Mouse (Mus musculus): ENCODE measurements around the gene Cyp4f18. TPM values are rescaled to one million over a fixed set of nuclear protein-coding genes. Genes with fewer than 3 reads are reported as not detected.
"Not testable (repeated sequence)": the region's sequence is repeated elsewhere in the genome, so short reads cannot be mapped to it uniquely, and the experiment has no call there.

Cyp4f18 gene
- polyA plus RNA-seq, 1 experiment from 2014 or later = 1.2 TPM

- H3K9me3 ChIP-seq (ENCODE audit: control insufficient read depth, low read length); H3K27ac ChIP-seq (ENCODE audit: low read depth, low read length); H3K4me1 ChIP-seq (ENCODE audit: control insufficient read depth, insufficient read depth, low read length); H3K4me2 ChIP-seq (replicated peaks; ENCODE audit: low read depth, low read length); H3K4me3 ChIP-seq (ENCODE audit: low read length); H3K27me3 ChIP-seq (ENCODE audit: control insufficient read depth, insufficient read depth, low read length); H3K36me3 ChIP-seq (ENCODE audit: control insufficient read depth, insufficient read depth, low read length); H3K9ac ChIP-seq (ENCODE audit: low read depth, low read length); ATAC-seq (ENCODE audit: low FRiP score, low TSS enrichment): not testable (repeated sequence)
- 79% methylated on average over 2 of the region's 2 CpGs for WGBS
Observed at GRCm38 (mm10) chr8:72017339-72017738, 7.9 kb upstream of the Cyp4f18 start.

DNA sequence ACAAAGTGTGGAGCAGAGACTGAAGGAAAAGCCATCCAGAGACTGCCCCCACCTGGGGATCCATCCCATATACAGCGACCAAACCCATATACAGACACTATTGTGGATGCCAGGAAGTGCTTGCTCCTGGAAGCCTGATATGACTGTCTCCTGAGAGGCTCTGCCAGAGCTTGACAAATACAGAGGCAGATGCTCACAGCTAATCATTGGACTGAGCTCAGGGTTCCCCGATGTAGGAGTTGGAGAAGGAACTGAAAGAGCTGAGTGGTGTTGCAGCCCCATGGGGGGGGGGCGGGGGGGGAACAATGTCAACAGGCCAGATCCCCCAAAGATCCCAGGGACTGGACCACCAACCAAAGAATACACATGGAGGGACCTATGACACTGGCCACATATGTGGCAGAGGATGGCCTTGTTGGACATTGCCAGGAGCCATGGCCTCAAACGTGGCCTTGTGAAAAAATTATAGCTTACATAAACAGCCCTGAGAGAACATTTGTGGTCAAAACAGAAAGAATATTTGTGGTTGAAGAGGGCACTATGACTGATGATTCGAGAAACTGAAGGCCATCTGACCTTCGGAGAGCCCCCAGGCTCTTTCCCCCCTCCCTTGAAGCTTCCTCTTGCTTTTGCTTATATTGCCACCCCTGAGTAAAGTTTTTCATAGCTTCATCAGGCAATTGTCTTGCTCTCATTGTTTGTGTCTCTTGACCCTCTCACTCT, 4.2 kb upstream of the Cyp4f18 start:
- not testable (repeated sequence) for ATAC-seq (ENCODE audit: low FRiP score, low TSS enrichment)

DNA sequence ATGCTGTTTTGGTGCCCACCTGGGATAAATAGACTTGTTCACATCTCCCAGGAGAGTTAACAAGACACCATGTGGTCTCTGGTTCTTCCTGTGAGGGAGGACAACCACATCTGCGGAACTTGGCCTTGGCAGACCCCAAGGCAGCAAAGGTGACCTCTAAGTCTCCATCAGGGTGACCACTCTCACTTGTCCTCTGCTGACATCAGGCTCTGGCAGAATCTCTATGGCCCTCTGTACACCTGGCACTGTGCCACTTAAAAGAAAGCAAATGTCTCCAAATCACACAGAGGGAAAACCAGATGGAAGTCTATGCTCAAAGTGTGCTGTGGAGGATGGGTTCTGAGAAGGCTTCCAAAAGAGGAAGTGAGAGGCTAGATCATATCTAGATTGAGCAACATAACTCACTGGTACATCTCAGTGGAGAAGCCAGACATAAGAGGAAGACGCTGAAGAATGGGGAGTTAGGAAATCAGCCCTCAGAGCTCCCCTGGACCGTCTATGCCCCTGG, 1.2 kb downstream of the Cyp4f18 start:
- Histone ChIP-seq H3K27me3 (ENCODE audit: control insufficient read depth, insufficient read depth, low read length) (no peaks in the 10 kb centered on the region), H3K4me2 (replicated peaks; ENCODE audit: low read depth, low read length) (no peak overlapping the region), H3K4me3 (ENCODE audit: low read length) (no peak overlapping the region), H3K4me1 (ENCODE audit: control insufficient read depth, insufficient read depth, low read length) (no peaks in the 10 kb centered on the region), H3K9ac (ENCODE audit: low read depth, low read length) (no peak overlapping the region), H3K9me3 (ENCODE audit: control insufficient read depth, low read length) (no peaks in the 10 kb centered on the region), H3K27ac (ENCODE audit: low read depth, low read length) (no peak overlapping the region), H3K36me3 (ENCODE audit: control insufficient read depth, insufficient read depth, low read length) (no peaks in the 10 kb centered on the region)
- 67% methylated on average over 3 of the region's 3 CpGs for WGBS
- ATAC-seq (ENCODE audit: low FRiP score, low TSS enrichment) = no peak

More for the DNA sequence above, 4.2 kb upstream of the Cyp4f18 start:
- not testable (repeated sequence) for H3K9me3 ChIP-seq (ENCODE audit: control insufficient read depth, low read length); H3K4me3 ChIP-seq (ENCODE audit: low read length); H3K27me3 ChIP-seq (ENCODE audit: control insufficient read depth, insufficient read depth, low read length); H3K4me2 ChIP-seq (replicated peaks; ENCODE audit: low read depth, low read length); H3K9ac ChIP-seq (ENCODE audit: low read depth, low read length); H3K4me1 ChIP-seq (ENCODE audit: control insufficient read depth, insufficient read depth, low read length); H3K27ac ChIP-seq (ENCODE audit: low read depth, low read length); H3K36me3 ChIP-seq (ENCODE audit: control insufficient read depth, insufficient read depth, low read length)
- WGBS = 63% methylated on average over 6 of the region's 6 CpGs

DNA sequence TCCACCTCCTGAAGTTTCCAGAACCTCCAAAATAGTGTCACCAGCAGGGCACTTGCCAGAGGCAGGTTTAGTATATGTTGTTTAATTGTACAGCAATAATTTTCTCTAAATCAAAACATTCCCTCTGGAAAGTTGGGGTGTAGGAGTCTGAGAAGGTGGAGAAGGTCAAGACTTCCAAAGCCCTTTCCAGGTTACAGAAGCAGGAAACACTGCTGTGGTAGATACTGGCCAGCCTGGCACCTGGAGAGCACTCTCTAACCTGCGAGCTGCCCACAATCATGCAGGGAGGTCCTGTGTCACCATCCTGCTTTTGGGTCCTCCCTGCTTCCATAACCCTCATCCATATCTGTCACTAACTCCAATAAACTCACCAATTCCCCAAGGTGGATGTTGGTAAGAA, 2.7 kb downstream of the Cyp4f18 start:
- ATAC-seq (ENCODE audit: low FRiP score, low TSS enrichment) = no peak
- H3K27ac ChIP-seq (ENCODE audit: low read depth, low read length) = no peak overlapping the region
- 75% methylated on average over 1 of the region's 1 CpGs for WGBS

GRCm38 (mm10) chr8:72005912-72006311, 3.5 kb downstream of the Cyp4f18 start:
- H3K27ac ChIP-seq (ENCODE audit: low read depth, low read length) = no peak overlapping the region
- no peaks in the 10 kb centered on the region for H3K4me1 ChIP-seq (ENCODE audit: control insufficient read depth, insufficient read depth, low read length)
- H3K36me3 ChIP-seq (ENCODE audit: control insufficient read depth, insufficient read depth, low read length) = no peaks in the 10 kb centered on the region
- no peak for ATAC-seq (ENCODE audit: low FRiP score, low TSS enrichment)
- H3K9me3 ChIP-seq (ENCODE audit: control insufficient read depth, low read length) = no peaks in the 10 kb centered on the region
- H3K4me2 ChIP-seq (replicated peaks; ENCODE audit: low read depth, low read length) = no peak overlapping the region
- H3K4me3 ChIP-seq (ENCODE audit: low read length) = no peak overlapping the region
- no peak overlapping the region for H3K9ac ChIP-seq (ENCODE audit: low read depth, low read length)
- 85% methylated on average over 3 of the region's 3 CpGs for WGBS
- no peaks in the 10 kb centered on the region for H3K27me3 ChIP-seq (ENCODE audit: control insufficient read depth, insufficient read depth, low read length)

More for the DNA sequence above, 2.7 kb downstream of the Cyp4f18 start:
- Histone ChIP-seq H3K4me3 (ENCODE audit: low read length) (no peak overlapping the region), H3K27me3 (ENCODE audit: control insufficient read depth, insufficient read depth, low read length) (no peaks in the 10 kb centered on the region), H3K9me3 (ENCODE audit: control insufficient read depth, low read length) (no peaks in the 10 kb centered on the region), H3K9ac (ENCODE audit: low read depth, low read length) (no peak overlapping the region), H3K4me2 (replicated peaks; ENCODE audit: low read depth, low read length) (no peak overlapping the region), H3K36me3 (ENCODE audit: control insufficient read depth, insufficient read depth, low read length) (no peaks in the 10 kb centered on the region), H3K4me1 (ENCODE audit: control insufficient read depth, insufficient read depth, low read length) (no peaks in the 10 kb centered on the region)

- Histone ChIP-seq H3K9me3 (ENCODE audit: control insufficient read depth, low read length) (no peaks in the 10 kb centered on the region), H3K4me2 (replicated peaks; ENCODE audit: low read depth, low read length) (no peak overlapping the region), H3K4me1 (ENCODE audit: control insufficient read depth, insufficient read depth, low read length) (no peaks in the 10 kb centered on the region), H3K27me3 (ENCODE audit: control insufficient read depth, insufficient read depth, low read length) (no peaks in the 10 kb centered on the region), H3K27ac (ENCODE audit: low read depth, low read length) (no peak overlapping the region), H3K9ac (ENCODE audit: low read depth, low read length) (no peak overlapping the region), H3K4me3 (ENCODE audit: low read length) (no peak overlapping the region), H3K36me3 (ENCODE audit: control insufficient read depth, insufficient read depth, low read length) (no peaks in the 10 kb centered on the region)
- no peak for ATAC-seq (ENCODE audit: low FRiP score, low TSS enrichment)
Observed at GRCm38 (mm10) chr8:72002942-72003341, 6.5 kb downstream of the Cyp4f18 start.

GRCm38 (mm10) chr8:72000223-72000622, 9.2 kb downstream of the Cyp4f18 start:
- Histone ChIP-seq H3K9ac (ENCODE audit: low read depth, low read length) (no peak overlapping the region), H3K4me3 (ENCODE audit: low read length) (no peak overlapping the region), H3K4me2 (replicated peaks; ENCODE audit: low read depth, low read length) (no peak overlapping the region), H3K27ac (ENCODE audit: low read depth, low read length) (no peak overlapping the region), H3K36me3 (ENCODE audit: control insufficient read depth, insufficient read depth, low read length) (no peaks in the 10 kb centered on the region), H3K27me3 (ENCODE audit: control insufficient read depth, insufficient read depth, low read length) (no peaks in the 10 kb centered on the region), H3K4me1 (ENCODE audit: control insufficient read depth, insufficient read depth, low read length) (no peaks in the 10 kb centered on the region), H3K9me3 (ENCODE audit: control insufficient read depth, low read length) (no peaks in the 10 kb centered on the region)
- ATAC-seq (ENCODE audit: low FRiP score, low TSS enrichment) = no peak
- 70% methylated on average over 3 of the region's 3 CpGs for WGBS

DNA sequence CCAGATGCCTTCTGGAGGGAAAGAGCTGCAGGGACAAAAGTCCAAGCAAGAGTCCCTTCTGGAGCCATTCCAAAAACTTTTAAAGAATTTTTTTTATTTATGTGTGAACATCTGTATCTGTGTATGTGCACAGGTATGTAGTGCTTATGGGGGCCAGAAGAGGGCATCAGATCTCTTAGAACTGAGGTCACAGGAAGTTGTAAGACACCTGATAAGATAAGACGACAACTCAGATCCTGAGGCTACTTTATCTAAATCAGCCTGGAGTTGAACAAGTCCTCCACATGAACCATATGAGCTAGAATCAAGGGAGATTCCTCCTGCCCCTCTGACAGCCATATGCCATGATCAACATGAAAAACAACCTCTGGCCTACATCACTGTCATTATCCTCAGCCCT, 10.0 kb downstream of the Cyp4f18 start:
- no peaks in the 10 kb centered on the region for H3K27me3 ChIP-seq (ENCODE audit: control insufficient read depth, insufficient read depth, low read length)
- no peaks in the 10 kb centered on the region for H3K9me3 ChIP-seq (ENCODE audit: control insufficient read depth, low read length)
- H3K4me3 ChIP-seq (ENCODE audit: low read length) = no peak overlapping the region
- H3K36me3 ChIP-seq (ENCODE audit: control insufficient read depth, insufficient read depth, low read length) = no peaks in the 10 kb centered on the region
- no peak for ATAC-seq (ENCODE audit: low FRiP score, low TSS enrichment)
- no peak overlapping the region for H3K27ac ChIP-seq (ENCODE audit: low read depth, low read length)
- no peaks in the 10 kb centered on the region for H3K4me1 ChIP-seq (ENCODE audit: control insufficient read depth, insufficient read depth, low read length)
- H3K4me2 ChIP-seq (replicated peaks; ENCODE audit: low read depth, low read length) = no peak overlapping the region
- no peak overlapping the region for H3K9ac ChIP-seq (ENCODE audit: low read depth, low read length)
- WGBS = 89% methylated on average over 1 of the region's 1 CpGs

DNA sequence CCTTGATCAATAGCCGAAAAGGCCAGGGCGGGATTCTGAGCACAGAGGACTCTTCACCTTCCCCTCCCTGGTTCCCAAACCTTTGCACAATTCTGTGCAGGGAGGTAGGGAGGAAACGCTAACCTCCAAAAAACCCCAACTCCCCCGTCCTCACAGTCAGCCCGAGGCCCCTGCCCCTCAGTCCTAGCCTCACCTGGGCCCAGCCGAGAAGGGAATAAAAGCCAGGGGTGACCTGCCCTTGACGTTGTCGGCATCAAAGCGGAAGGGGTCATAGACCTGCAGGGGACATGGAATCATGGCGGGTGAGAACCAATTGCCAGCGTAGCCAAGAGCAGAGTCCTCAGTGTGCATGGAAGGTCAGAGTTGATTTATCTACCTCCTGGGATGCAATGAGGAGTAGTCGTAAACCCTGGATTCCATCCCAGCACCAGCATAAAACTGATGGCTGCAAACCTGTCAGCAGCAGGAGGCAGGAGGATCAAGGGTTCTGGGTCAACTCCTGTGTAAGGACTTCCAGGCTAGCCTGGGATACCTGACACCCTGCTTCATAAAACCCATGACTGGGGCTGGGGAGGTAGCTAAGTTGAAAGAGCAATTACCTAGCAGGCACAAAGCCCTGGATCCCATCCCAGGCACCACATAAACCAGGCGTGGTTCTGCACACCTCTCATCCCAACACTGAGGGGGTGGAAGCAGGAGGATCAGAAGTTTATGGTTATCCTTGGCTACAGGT, 20.4 kb downstream of the Cyp4f18 start:
- H3K4me3 ChIP-seq (ENCODE audit: low read length) = peak overlapping the region; percentile 39
- 12% methylated on average over 13 of the region's 13 CpGs for WGBS
- H3K4me1 ChIP-seq (ENCODE audit: control insufficient read depth, insufficient read depth, low read length) = no peaks in the 10 kb centered on the region
- H3K27me3 ChIP-seq (ENCODE audit: control insufficient read depth, insufficient read depth, low read length) = no peaks in the 10 kb centered on the region
- H3K4me2 ChIP-seq (replicated peaks; ENCODE audit: low read depth, low read length) = peak overlapping the region; percentile 53
- H3K27ac ChIP-seq (ENCODE audit: low read depth, low read length) = no peak overlapping the region
- peak overlapping the region; percentile 40; the same call in 1 of the 2 replicates for H3K9ac ChIP-seq (ENCODE audit: low read depth, low read length)
- peak; percentile 80 for ATAC-seq (ENCODE audit: low FRiP score, low TSS enrichment)
- H3K36me3 ChIP-seq (ENCODE audit: control insufficient read depth, insufficient read depth, low read length) = no peaks in the 10 kb centered on the region
- H3K9me3 ChIP-seq (ENCODE audit: control insufficient read depth, low read length) = no peaks in the 10 kb centered on the region
